14 mouse cellular contexts compared by ENCODE assay signal in genomic region chr9:88366308-88366707, GRCm38 (mm10). TPM values are rescaled to one million over a fixed set of nuclear protein-coding genes. Genes with fewer than 3 reads are reported as not detected.
DNase-seq lines count a peak whose midpoint lies in the region; ATAC-seq and TF ChIP-seq lines count a peak whose summit lies in the region.
"Had no signal": no experiment of that assay in that cellular context is flagged by ENCODE, and none has a peak within 500 bp of the region (broad histone marks: within the 10 kb centered on the region; RNA-seq: fewer than 3 reads in every experiment).

No protein-coding gene starts in this region.

- peaks cover 4% of the 10 kb centered on the region for H3K36me3 ChIP-seq in kidney, adult 2 months (ENCODE audit: control insufficient read depth, insufficient read depth, low read length)

- ATAC-seq in CD4-positive, CD25-positive, alpha-beta regulatory T cell, adult 4 months = peak; percentile 69
- ATAC-seq in megakaryocyte progenitor cell, adult 5-6 weeks (replicated peaks; ENCODE audit: poor library complexity) = peak; percentile 69

- H3K4me1 ChIP-seq in kidney, adult 2 months (ENCODE audit: control insufficient read depth, insufficient read depth, low read length) = no peaks in the 10 kb centered on the region
- H3K4me1 ChIP-seq: hindbrain, embryonic 15.5 days had no signal

- DNase-seq in kidney, adult 2 months = no peak
- no peak for DNase-seq in kidney, postnatal 25 days
- peak; percentile 63 for DNase-seq in 416B (ENCODE audit: low read depth)
- no peak for DNase-seq in retina, embryonic 14.5 days (ENCODE audit: low spot score)
- no peak for DNase-seq in urinary bladder, postnatal 25 days (ENCODE audit: low spot score)
- no peak for DNase-seq in layer of hippocampus, adult 18-20 months (ENCODE audit: low spot score in 2 of 2)
- DNase-seq: adrenal gland, postnatal 25 days; cerebellum, adult 9-10 months; left cerebral cortex, postnatal 4 days; lung, postnatal 14 days had no signal

- no peaks in the 10 kb centered on the region for H3K27me3 ChIP-seq in kidney, adult 2 months (replicated peaks; ENCODE audit: control insufficient read depth, insufficient read depth, low read length)
- H3K27me3 ChIP-seq: hindbrain, embryonic 15.5 days had no signal

- 79% methylated on average over 4 of the region's 4 CpGs for WGBS in kidney, adult 2 months

- no peak overlapping the region for H3K4me3 ChIP-seq in kidney, adult 2 months (ENCODE audit: insufficient read depth, low read depth, low read length)
- H3K4me3 ChIP-seq: heart, embryonic 10.5 days; hindbrain, embryonic 15.5 days had no signal

- TF ChIP-seq CTCF in kidney, adult 2 months (conservative IDR thresholded peaks at IDR 0.05; ENCODE audit: insufficient read depth, insufficient read length, low read depth, low read length) = peak; percentile 49

- no peak overlapping the region for H3K27ac ChIP-seq in kidney, adult 2 months (ENCODE audit: insufficient read depth, low read depth, low read length)
- H3K27ac ChIP-seq: heart, embryonic 10.5 days; hindbrain, embryonic 15.5 days had no signal

- TF ChIP-seq POLR2A in kidney, adult 2 months (IDR thresholded peaks at IDR 0.05; ENCODE audit: low read depth, low read length) = no peak

RNA-seq across cellular contexts. Expression of gene Nt5e, which starts 39.3 kb away (rescaled TPM):
- polyA plus RNA-seq in kidney, adult 2 months (2012; rRNA removed) = 16.1 and 21.8 TPM in 2 replicates
- polyA plus RNA-seq in CD4-positive, CD25-positive, alpha-beta regulatory T cell, adult 4 months (2017; shearing (Covaris generic)) = 100 to 1,000 TPM; 231 to 300 TPM
- 0.22 and 0.64 TPM in 2 replicates for total RNA-seq in megakaryocyte progenitor cell, adult 5-6 weeks (2015)
- total RNA-seq in megakaryocyte progenitor cell, adult 5-6 weeks (2017) = 0.84 and 1.1 TPM in 2 replicates
- 1 to 10 TPM; 2.7 to 3.7 TPM for total RNA-seq in layer of hippocampus, adult 18-20 months (2021)
